Mouse (Mus musculus): Measurements from ENCODE around the gene Wwc1. TPM values are rescaled to one million over a fixed set of nuclear protein-coding genes. Genes with fewer than 3 reads are reported as not detected.

The Wwc1 gene
- total and polyA plus RNA-seq, 3 experiments = 0.89 to 8.7 (median 2.0) TPM

GRCm38 (mm10) chr11:35888790-35889189 lies 91.5 kb downstream of the Wwc1 start:
- Histone ChIP-seq H3K9me3 (replicated peaks; ENCODE audit: low read length) (no peaks in the 10 kb centered on the region), H3K4me1 (ENCODE audit: control insufficient read depth in 1 of 2, insufficient read depth in 2 of 2) (peaks cover 0 to 4% of the 10 kb centered on the region in 2 experiments; a peak in 2 of 4 replicates), H3K4me3 (replicated peaks in 1 of 3; ENCODE audit: low read depth in 2 of 3, low read length in 2 of 3, poor library complexity in 1 of 3) (no peak overlapping the region), H3K4me2 (ENCODE audit: insufficient read depth, low read depth, poor library complexity, severe bottlenecking) (no peak overlapping the region), H3K36me3 (replicated peaks in 1 of 2; ENCODE audit: control insufficient read depth in 1 of 2, insufficient read depth in 1 of 2, low read length in 1 of 2) (no peaks in the 10 kb centered on the region), H3K9ac (ENCODE audit: insufficient read depth, low read depth) (no peak overlapping the region), H3K27ac (ENCODE audit: insufficient read depth, low read depth) (no peak overlapping the region), H3K79me2 (replicated peaks; ENCODE audit: control insufficient read depth, extremely low read depth, insufficient read depth, poor library complexity, severe bottlenecking) (no peaks in the 10 kb centered on the region), H3K27me3 (replicated peaks) (no peaks in the 10 kb centered on the region)
- dilution Hi-C loops (cut with MboI; ENCODE audit: extremely low pct_ligation_motif_present, extremely low pct_unique_long_range_greater_than_20kb, low sequenced_read_pairs) (no loop called here), in situ Hi-C loops (cut with MboI; ENCODE audit: low pct_ligation_motif_present, low pct_unique_long_range_greater_than_20kb, low sequenced_read_pairs) (no loop called here)
- no peak for TF ChIP-seq MXI1 (IDR thresholded peaks at IDR 0.05; ENCODE audit: low read depth, low read length)
- no peak for TF ChIP-seq MAFK (IDR thresholded peaks at IDR 0.05; ENCODE audit: insufficient replicate concordance, low read length)
- TF ChIP-seq IRF4 (IDR thresholded peaks at IDR 0.05; ENCODE audit: low read depth, low read length) = no peak
- TF ChIP-seq EP300 (IDR thresholded peaks at IDR 0.05; ENCODE audit: low read length) = no peak
- DNase-seq (ENCODE audit: extremely low read depth) = no peak

GRCm38 (mm10) chr11:35882777-35883176 lies 97.5 kb downstream of the Wwc1 start:
- H3K36me3 ChIP-seq (replicated peaks in 1 of 2; ENCODE audit: control insufficient read depth in 1 of 2, insufficient read depth in 1 of 2, low read length in 1 of 2) = peaks cover 0 to 4% of the 10 kb centered on the region in 2 experiments
- H3K27ac ChIP-seq (ENCODE audit: insufficient read depth, low read depth) = no peak overlapping the region
- H3K9ac ChIP-seq (ENCODE audit: insufficient read depth, low read depth) = no peak overlapping the region
- H3K79me2 ChIP-seq (replicated peaks; ENCODE audit: control insufficient read depth, extremely low read depth, insufficient read depth, poor library complexity, severe bottlenecking) = no peaks in the 10 kb centered on the region
- peak overlapping the region in 2 of 3 experiments; percentile 32 to 53 for H3K4me3 ChIP-seq (replicated peaks in 1 of 3; ENCODE audit: low read depth in 2 of 3, low read length in 2 of 3, poor library complexity in 1 of 3)
- in situ Hi-C loops (cut with MboI; ENCODE audit: low pct_ligation_motif_present, low pct_unique_long_range_greater_than_20kb, low sequenced_read_pairs) (no loop called here), dilution Hi-C loops (cut with MboI; ENCODE audit: extremely low pct_ligation_motif_present, extremely low pct_unique_long_range_greater_than_20kb, low sequenced_read_pairs) (no loop called here)
- DNase-seq (ENCODE audit: extremely low read depth) = peak; percentile 80
- no peaks in the 10 kb centered on the region for H3K27me3 ChIP-seq (replicated peaks)
- peaks cover 4 to 61% of the 10 kb centered on the region in 2 experiments; a peak in 3 of 4 replicates for H3K4me1 ChIP-seq (ENCODE audit: control insufficient read depth in 1 of 2, insufficient read depth in 2 of 2)
- H3K9me3 ChIP-seq (replicated peaks; ENCODE audit: low read length) = no peaks in the 10 kb centered on the region
- no peak overlapping the region for H3K4me2 ChIP-seq (ENCODE audit: insufficient read depth, low read depth, poor library complexity, severe bottlenecking)
- no peak for TF ChIP-seq CHD1 (IDR thresholded peaks at IDR 0.05; ENCODE audit: low read depth, low read length)
- TF ChIP-seq MEF2A (IDR thresholded peaks at IDR 0.05; ENCODE audit: borderline replicate concordance, low read depth, low read length) = no peak
- no peak; the same call in 1 of the 2 replicates for TF ChIP-seq JUND (conservative IDR thresholded peaks at IDR 0.05; ENCODE audit: low read depth, low read length)
- TF ChIP-seq ELF1 (IDR thresholded peaks at IDR 0.05; ENCODE audit: low read depth, low read length) = no peak
- TF ChIP-seq EP300 (IDR thresholded peaks at IDR 0.05; ENCODE audit: low read length) = peak; percentile 32; the same call in 1 of the 2 replicates
- TF ChIP-seq USF2 (conservative IDR thresholded peaks at IDR 0.05; ENCODE audit: low read depth, low read length) = no peak
- TF ChIP-seq ZC3H11A (IDR thresholded peaks at IDR 0.05; ENCODE audit: low read depth, low read length) = no peak
- TF ChIP-seq SIN3A (IDR thresholded peaks at IDR 0.05; ENCODE audit: low read length) = no peak
- TF ChIP-seq JUN (IDR thresholded peaks at IDR 0.05; ENCODE audit: insufficient read depth, low read depth, low read length) = no peak
- TF ChIP-seq MAFK (IDR thresholded peaks at IDR 0.05; ENCODE audit: insufficient replicate concordance, low read length) = no peak
- TF ChIP-seq MAZ (IDR thresholded peaks at IDR 0.05; ENCODE audit: low read depth, low read length) = no peak
- no peak for TF ChIP-seq E2F4 (IDR thresholded peaks at IDR 0.05; ENCODE audit: insufficient replicate concordance, low read depth, low read length)
- no peak for TF ChIP-seq POLR2A (IDR thresholded peaks at IDR 0.05; ENCODE audit: low read depth, low read length)
- no peak for TF ChIP-seq HCFC1 (IDR thresholded peaks at IDR 0.05; ENCODE audit: low read depth, low read length)
- peak; percentile 72 for TF ChIP-seq BHLHE40 (IDR thresholded peaks at IDR 0.05; ENCODE audit: low read depth, low read length)
- no peak for TF ChIP-seq IRF4 (IDR thresholded peaks at IDR 0.05; ENCODE audit: low read depth, low read length)
- TF ChIP-seq PAX5 (IDR thresholded peaks at IDR 0.05; ENCODE audit: low read length) = no peak
- TF ChIP-seq POLR2AphosphoS2 (IDR thresholded peaks at IDR 0.05; ENCODE audit: low read depth, low read length) = no peak
- no peak for TF ChIP-seq ZMIZ1 (IDR thresholded peaks at IDR 0.05; ENCODE audit: low read depth, low read length)
- TF ChIP-seq ZNF384 (IDR thresholded peaks at IDR 0.05; ENCODE audit: low read depth, low read length) = no peak
- TF ChIP-seq ZKSCAN1 (IDR thresholded peaks at IDR 0.05; ENCODE audit: borderline replicate concordance, low read depth, low read length) = no peak
- TF ChIP-seq MYC (IDR thresholded peaks at IDR 0.05; ENCODE audit: low read depth, low read length) = peak; percentile 19; the same call in 1 of the 2 replicates
- no peak for TF ChIP-seq CHD2 (IDR thresholded peaks at IDR 0.05; ENCODE audit: low read length)
- no peak for TF ChIP-seq TBP (conservative IDR thresholded peaks at IDR 0.05; ENCODE audit: low read depth, low read length)
- TF ChIP-seq UBTF (IDR thresholded peaks at IDR 0.05; ENCODE audit: low read depth, low read length) = no peak
- TF ChIP-seq MAX (IDR thresholded peaks at IDR 0.05; ENCODE audit: low read length) = peak; percentile 20; the same call in 1 of the 2 replicates
- no peak for TF ChIP-seq CTCF (conservative IDR thresholded peaks at IDR 0.05 in 1 of 2, IDR thresholded peaks at IDR 0.05 in 1 of 2; ENCODE audit: low read depth in 2 of 2, low read length in 2 of 2)
- peak; percentile 38; the same call in 1 of the 2 replicates for TF ChIP-seq ETS1 (conservative IDR thresholded peaks at IDR 0.05; ENCODE audit: low read depth, low read length)
- no peak for TF ChIP-seq KAT2A (IDR thresholded peaks at IDR 0.05; ENCODE audit: insufficient replicate concordance, low read length)
- TF ChIP-seq NRF1 (IDR thresholded peaks at IDR 0.05; ENCODE audit: low read depth, low read length) = no peak
- TF ChIP-seq GABPA (IDR thresholded peaks at IDR 0.05; ENCODE audit: insufficient replicate concordance, low read depth, low read length) = no peak
- no peak for TF ChIP-seq NELFE (IDR thresholded peaks at IDR 0.05; ENCODE audit: low read depth, low read length)
